Mouse (Mus musculus): ENCODE results near the gene Tomt. TPM values are rescaled to one million over a fixed set of nuclear protein-coding genes. Genes with fewer than 3 reads are reported as not detected.

The Tomt gene
- total and polyA plus RNA-seq, 2 experiments from 2014 or later: 0.12 TPM; not detected in 1

- ATAC-seq (ENCODE audit: insufficient read depth, low read depth) (no peak), DNase-seq (ENCODE audit: low spot score) (no peak)
- no peak for TF ChIP-seq CTCF (IDR thresholded peaks at IDR 0.05; ENCODE audit: low read depth)
- TF ChIP-seq EP300 (IDR thresholded peaks at IDR 0.05; ENCODE audit: low read depth): no peak
- H3K4me3 ChIP-seq (ENCODE audit: low read depth, low read length): no peak overlapping the region
- H3K9me3 ChIP-seq (replicated peaks; ENCODE audit: control insufficient read depth, low read length): no peaks in the 10 kb centered on the region; the same call in 1 of the 2 replicates
- no peak overlapping the region for H3K9ac ChIP-seq (replicated peaks; ENCODE audit: low read depth, low read length)
- no peak overlapping the region for H3K4me2 ChIP-seq (ENCODE audit: low read depth, low read length)
- H3K27ac ChIP-seq (ENCODE audit: low read depth): no peak overlapping the region
- H3K27me3 ChIP-seq (ENCODE audit: control insufficient read depth, insufficient read depth, low read length): no peaks in the 10 kb centered on the region
- no peaks in the 10 kb centered on the region for H3K4me1 ChIP-seq (ENCODE audit: control insufficient read depth, insufficient read depth)
- no peaks in the 10 kb centered on the region for H3K36me3 ChIP-seq (replicated peaks; ENCODE audit: control insufficient read depth, insufficient read depth, low read length)
- WGBS: 73% methylated on average over 6 of the region's 6 CpGs
These were observed 19.9 kb downstream of the Tomt start for GRCm38 (mm10) chr7:101886274-101886673.

- Histone ChIP-seq H3K4me2 (ENCODE audit: low read depth, low read length) (no peak overlapping the region), H3K4me3 (ENCODE audit: low read depth, low read length) (no peak overlapping the region), H3K27me3 (ENCODE audit: control insufficient read depth, insufficient read depth, low read length) (no peaks in the 10 kb centered on the region), H3K9me3 (replicated peaks; ENCODE audit: control insufficient read depth, low read length) (no peaks in the 10 kb centered on the region; the same call in 1 of the 2 replicates), H3K27ac (ENCODE audit: low read depth) (no peak overlapping the region), H3K4me1 (ENCODE audit: control insufficient read depth, insufficient read depth) (no peaks in the 10 kb centered on the region), H3K36me3 (replicated peaks; ENCODE audit: control insufficient read depth, insufficient read depth, low read length) (no peaks in the 10 kb centered on the region), H3K9ac (replicated peaks; ENCODE audit: low read depth, low read length) (no peak overlapping the region)
- no peak for DNase-seq (ENCODE audit: low spot score)
- ATAC-seq (ENCODE audit: insufficient read depth, low read depth): no peak
- WGBS: 91% methylated on average over 4 of the region's 4 CpGs
- TF ChIP-seq EP300 (IDR thresholded peaks at IDR 0.05; ENCODE audit: low read depth): no peak
- TF ChIP-seq CTCF (IDR thresholded peaks at IDR 0.05; ENCODE audit: low read depth): no peak
These were observed 22.0 kb downstream of the Tomt start for GRCm38 (mm10) chr7:101884160-101884559.

GRCm38 (mm10) chr7:101882413-101883154 lies 23.6 kb downstream of the Tomt start:
- TF ChIP-seq EP300 (IDR thresholded peaks at IDR 0.05; ENCODE audit: low read depth): no peak
- no peak for TF ChIP-seq CTCF (IDR thresholded peaks at IDR 0.05; ENCODE audit: low read depth)
- Histone ChIP-seq H3K9ac (replicated peaks; ENCODE audit: low read depth, low read length) (no peak overlapping the region), H3K4me1 (ENCODE audit: control insufficient read depth, insufficient read depth) (no peaks in the 10 kb centered on the region), H3K27ac (ENCODE audit: low read depth) (no peak overlapping the region; the same call in 1 of the 2 replicates), H3K9me3 (replicated peaks; ENCODE audit: control insufficient read depth, low read length) (no peaks in the 10 kb centered on the region; the same call in 1 of the 2 replicates), H3K4me2 (ENCODE audit: low read depth, low read length) (no peak overlapping the region), H3K27me3 (ENCODE audit: control insufficient read depth, insufficient read depth, low read length) (no peaks in the 10 kb centered on the region), H3K4me3 (ENCODE audit: low read depth, low read length) (no peak overlapping the region), H3K36me3 (replicated peaks; ENCODE audit: control insufficient read depth, insufficient read depth, low read length) (no peaks in the 10 kb centered on the region)
- peak; percentile 14; the same call in 1 of the 2 replicates for ATAC-seq (ENCODE audit: insufficient read depth, low read depth)
- DNase-seq (ENCODE audit: low spot score): no peak
- 65% methylated on average over 9 of the region's 9 CpGs for WGBS

- Histone ChIP-seq H3K9ac (replicated peaks; ENCODE audit: low read depth, low read length) (no peak overlapping the region), H3K27me3 (ENCODE audit: control insufficient read depth, insufficient read depth, low read length) (no peaks in the 10 kb centered on the region), H3K27ac (ENCODE audit: low read depth) (no peak overlapping the region), H3K4me3 (ENCODE audit: low read depth, low read length) (no peak overlapping the region), H3K4me2 (ENCODE audit: low read depth, low read length) (no peak overlapping the region), H3K4me1 (ENCODE audit: control insufficient read depth, insufficient read depth) (no peaks in the 10 kb centered on the region), H3K9me3 (replicated peaks; ENCODE audit: control insufficient read depth, low read length) (no peaks in the 10 kb centered on the region; the same call in 1 of the 2 replicates), H3K36me3 (replicated peaks; ENCODE audit: control insufficient read depth, insufficient read depth, low read length) (no peaks in the 10 kb centered on the region)
- ATAC-seq (ENCODE audit: insufficient read depth, low read depth): no peak
- DNase-seq (ENCODE audit: low spot score): no peak
- 62% methylated on average over 4 of the region's 4 CpGs for WGBS
- TF ChIP-seq CTCF (IDR thresholded peaks at IDR 0.05; ENCODE audit: low read depth): no peak
- TF ChIP-seq EP300 (IDR thresholded peaks at IDR 0.05; ENCODE audit: low read depth): no peak
These were observed 25.3 kb downstream of the Tomt start for GRCm38 (mm10) chr7:101880855-101881254.

- H3K27ac ChIP-seq (ENCODE audit: low read depth): no peak overlapping the region
- no peak for TF ChIP-seq EP300 (IDR thresholded peaks at IDR 0.05; ENCODE audit: low read depth)
- TF ChIP-seq CTCF (IDR thresholded peaks at IDR 0.05; ENCODE audit: low read depth): no peak
- no peaks in the 10 kb centered on the region for H3K36me3 ChIP-seq (replicated peaks; ENCODE audit: control insufficient read depth, insufficient read depth, low read length)
- H3K4me3 ChIP-seq (ENCODE audit: low read depth, low read length): no peak overlapping the region
- ATAC-seq (ENCODE audit: insufficient read depth, low read depth) (no peak), DNase-seq (ENCODE audit: low spot score) (no peak)
- H3K4me1 ChIP-seq (ENCODE audit: control insufficient read depth, insufficient read depth): 0 out of 2 replicates have a peak, but pooled peaks cover 6% of the 10 kb centered on the region
- no peaks in the 10 kb centered on the region for H3K27me3 ChIP-seq (ENCODE audit: control insufficient read depth, insufficient read depth, low read length)
- no peak overlapping the region for H3K4me2 ChIP-seq (ENCODE audit: low read depth, low read length)
- WGBS: 96% methylated on average over 1 of the region's 1 CpGs
- no peak overlapping the region for H3K9ac ChIP-seq (replicated peaks; ENCODE audit: low read depth, low read length)
- H3K9me3 ChIP-seq (replicated peaks; ENCODE audit: control insufficient read depth, low read length): no peaks in the 10 kb centered on the region
These were observed 30.2 kb downstream of the Tomt start for GRCm38 (mm10) chr7:101875978-101876377.

Measured in heart, postnatal 0 days (tissue).